Mouse (Mus musculus): ENCODE results near the gene Sec61a1.

DNA sequence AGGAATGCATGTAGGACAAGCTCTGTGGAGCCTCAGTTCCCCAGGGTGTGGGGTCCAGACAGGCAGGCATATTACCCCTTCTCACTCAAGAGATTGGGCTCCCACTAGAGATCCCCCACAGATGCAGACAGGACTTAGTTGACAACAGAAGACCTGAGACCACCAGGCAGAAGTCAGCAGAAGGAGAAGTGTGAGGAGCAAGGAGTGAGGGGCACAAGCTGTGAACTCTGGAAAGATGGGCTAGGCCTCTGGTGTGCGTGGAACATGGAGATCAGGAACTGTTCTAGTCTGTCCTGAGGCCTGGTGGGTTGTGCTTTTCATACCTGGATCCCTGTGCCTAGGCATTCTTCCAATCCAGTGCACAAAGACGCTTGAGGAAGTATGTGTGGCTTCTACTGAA lies 31.2 kb upstream of the Sec61a1 start:
- TF ChIP-seq CTCF (IDR thresholded peaks at IDR 0.05; ENCODE audit: borderline replicate concordance, insufficient read depth, low read length) (no peak), POLR2A (IDR thresholded peaks at IDR 0.05; ENCODE audit: low read depth, low read length) (no peak)
